Mouse (Mus musculus): ENCODE results near the gene Olfr1090.

Gene Olfr1090

GRCm38 (mm10) chr2:86758893-86759292, at the start of gene Olfr1090:
Gene Olfr1090, minus strand, starts transcription at chr2:86758993.
- DNase-seq (ENCODE audit: low spot score), result no peak

GRCm38 (mm10) chr2:86782179-86782578, 23.4 kb upstream of the Olfr1090 start, which contains the start of gene Olfr1093:
Gene Olfr1093, plus strand, starts transcription at chr2:86782479.
- DNase-seq (ENCODE audit: low spot score), result no peak

DNA sequence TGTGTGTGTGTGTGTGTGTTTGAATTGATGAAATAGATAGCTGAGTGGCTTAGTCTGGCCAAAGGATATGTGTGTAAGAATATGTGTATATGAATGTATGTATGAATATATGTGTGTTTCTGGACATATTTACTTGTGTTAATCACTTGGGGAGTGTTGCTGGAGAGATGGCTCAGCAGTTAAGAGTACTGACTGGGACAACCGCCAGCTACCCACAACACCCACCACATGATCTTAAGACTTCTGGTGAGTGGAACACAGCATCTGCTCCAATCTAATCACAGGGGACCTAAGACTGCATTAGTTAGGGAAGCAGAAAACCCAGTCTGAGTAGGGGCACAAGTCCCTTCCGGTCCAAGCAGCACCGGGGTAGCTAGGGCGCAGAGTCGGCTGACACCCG, 2.3 kb upstream of the Olfr1090 start:
- no peak for DNase-seq (ENCODE audit: low spot score)

DNA sequence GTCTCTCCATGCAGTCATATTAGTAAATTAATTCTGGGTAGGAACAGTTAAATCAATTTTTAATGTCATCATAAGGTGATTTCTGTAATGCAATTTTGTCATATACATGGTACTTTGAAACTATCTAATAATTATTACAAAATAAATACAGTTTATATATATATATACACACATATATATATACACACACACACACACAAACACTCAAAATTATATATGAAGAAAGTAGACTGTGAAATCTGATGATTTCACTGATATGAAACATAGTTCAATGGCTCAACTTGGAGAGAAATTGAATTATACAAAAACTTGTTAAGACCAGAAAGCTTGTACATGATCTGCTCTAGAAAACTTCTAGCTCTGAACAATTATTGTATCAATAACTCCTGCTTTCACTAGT, 25.2 kb downstream of the Olfr1090 start, which contains the start of gene Olfr1089:
Gene Olfr1089 (minus strand): TSS at position 101 of the 400 bp plus-strand sequence.
- DNase-seq (ENCODE audit: low spot score), result no peak
